Mouse (Mus musculus): ENCODE measurements around the gene Ppy.

The Ppy gene

GRCm38 (mm10) chr11:102101219-102101618 lies at the start of gene Ppy:
Gene Ppy, minus strand, starts transcription at chr11:102101319.
- 89% methylated on average over 4 of the region's 4 CpGs for WGBS

DNA sequence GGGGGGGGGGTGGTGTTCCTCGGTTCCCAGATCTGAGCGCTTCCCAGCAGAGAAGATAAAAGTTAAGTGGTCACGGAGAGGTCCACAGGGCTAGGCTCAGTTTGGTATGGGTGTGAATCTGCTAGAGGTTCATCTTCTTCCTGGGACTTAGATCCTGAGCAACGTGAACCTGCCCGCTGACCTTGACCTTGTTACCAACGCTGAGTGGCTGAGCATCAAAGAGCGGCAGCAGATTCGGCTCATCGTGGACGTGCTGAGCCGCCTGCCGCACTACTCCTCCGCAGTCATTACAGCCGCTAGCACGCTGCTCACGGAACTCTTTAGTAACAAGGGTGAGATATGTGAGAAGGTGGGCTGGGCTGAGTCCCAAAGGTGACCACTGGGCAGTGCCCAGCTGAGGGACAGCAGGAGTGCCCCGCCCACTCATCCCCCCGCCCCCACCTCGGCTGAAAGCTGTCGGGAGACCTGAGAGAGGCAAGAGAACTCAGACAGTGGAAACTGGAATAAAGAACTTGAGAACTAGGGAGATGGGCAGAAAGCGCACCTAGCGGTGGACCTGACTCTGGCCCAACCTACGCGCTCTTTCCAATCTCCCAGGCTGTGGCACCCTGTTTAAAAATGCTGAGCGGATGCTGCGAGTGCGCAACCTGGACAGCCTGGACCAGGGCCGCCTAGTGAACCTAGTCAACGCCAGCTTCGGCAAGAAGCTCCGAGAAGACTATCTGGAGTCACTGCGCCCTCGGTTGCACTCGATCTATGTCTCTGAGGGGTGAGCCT lies 46.3 kb upstream of the Ppy start:
- WGBS: 13% methylated on average over 34 of the region's 34 CpGs

- 13% methylated on average over 17 of the region's 17 CpGs for WGBS
Measured at GRCm38 (mm10) chr11:102146531-102146930, 45.4 kb upstream of the Ppy start.

DNA sequence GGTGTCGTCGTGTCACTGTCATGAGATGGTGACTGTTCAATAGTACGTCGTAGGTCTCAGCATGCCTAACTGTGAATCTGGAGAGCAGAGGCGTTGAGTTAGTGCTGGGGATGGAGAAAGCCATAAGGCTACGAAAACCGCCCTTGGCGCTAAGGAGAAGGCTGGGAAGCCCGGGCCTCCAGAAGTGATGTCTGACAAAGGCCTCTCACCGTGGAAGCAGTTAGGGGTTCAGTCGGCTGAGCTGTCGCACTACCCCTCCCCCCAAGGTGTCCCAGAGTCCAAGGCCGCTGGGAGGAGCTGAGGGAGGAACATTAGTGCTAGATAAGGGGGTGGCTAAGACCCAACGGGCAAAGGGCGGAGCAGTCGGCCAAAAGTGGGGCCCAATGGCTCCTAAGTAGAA lies 44.9 kb upstream of the Ppy start:
- 10% methylated on average over 16 of the region's 16 CpGs for WGBS

GRCm38 (mm10) chr11:102145471-102146001 lies 44.4 kb upstream of the Ppy start, which contains the start of gene Nags:
Gene Nags, plus strand, starts transcription at chr11:102145513.
- 4% methylated on average over 50 of the region's 50 CpGs for WGBS

DNA sequence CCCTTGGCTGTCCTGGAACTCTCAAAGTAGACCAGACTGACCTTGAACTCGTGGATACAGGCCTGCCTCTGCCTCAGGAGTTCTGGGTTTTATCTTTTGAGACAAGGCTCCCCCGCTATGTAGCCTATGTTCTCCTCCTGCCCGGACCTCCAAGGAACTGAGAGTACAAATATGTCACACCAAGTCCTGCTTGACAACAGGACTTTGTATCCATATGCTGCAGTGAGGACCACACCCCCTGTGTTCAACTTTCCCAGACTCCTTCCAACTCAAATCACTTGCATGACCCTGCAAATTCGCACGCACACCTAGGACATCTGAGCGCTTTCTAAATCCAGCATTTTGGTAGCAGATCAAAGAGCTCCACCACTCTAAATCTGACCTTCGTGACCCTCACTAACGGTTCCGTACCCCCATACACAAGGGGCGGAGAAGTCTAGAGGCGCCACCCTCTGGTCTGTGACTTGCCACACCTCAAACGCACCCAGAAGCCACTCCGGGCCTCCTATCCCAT lies 43.9 kb upstream of the Ppy start:
- 39% methylated on average over 13 of the region's 13 CpGs for WGBS

DNA sequence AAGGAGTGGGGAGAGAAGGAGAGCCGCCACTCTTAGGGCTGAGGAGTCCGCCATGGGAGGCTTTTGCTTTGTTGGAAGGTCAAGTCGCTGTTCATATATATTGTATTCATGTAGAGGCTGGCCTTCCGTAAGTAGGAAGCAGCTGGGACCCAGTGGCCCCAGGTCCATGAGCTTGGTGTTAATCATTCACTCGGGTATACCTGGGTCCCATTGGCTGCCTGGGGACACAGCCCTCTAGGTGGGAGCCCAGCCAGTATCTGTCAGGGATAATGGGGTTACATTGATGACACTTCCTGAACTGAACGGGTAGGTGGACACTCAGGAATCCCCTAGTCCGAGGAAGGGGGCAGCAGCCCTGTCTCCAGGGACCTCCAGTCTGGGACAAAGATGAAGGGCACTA lies 41.2 kb upstream of the Ppy start:
- WGBS: 75% methylated on average over 7 of the region's 7 CpGs

- WGBS: 7% methylated on average over 5 of the region's 5 CpGs
Measured at GRCm38 (mm10) chr11:102140508-102140907, 39.4 kb upstream of the Ppy start.

- under 1% methylated on average over 18 of the region's 18 CpGs for WGBS
Measured at GRCm38 (mm10) chr11:102138447-102138740, 37.3 kb upstream of the Ppy start.

- 50% methylated on average over 13 of the region's 13 CpGs for WGBS
Measured at GRCm38 (mm10) chr11:102137625-102138446, 36.7 kb upstream of the Ppy start.

- 28% methylated on average over 4 of the region's 4 CpGs for WGBS
Measured at GRCm38 (mm10) chr11:102134516-102134915, 33.4 kb upstream of the Ppy start.

DNA sequence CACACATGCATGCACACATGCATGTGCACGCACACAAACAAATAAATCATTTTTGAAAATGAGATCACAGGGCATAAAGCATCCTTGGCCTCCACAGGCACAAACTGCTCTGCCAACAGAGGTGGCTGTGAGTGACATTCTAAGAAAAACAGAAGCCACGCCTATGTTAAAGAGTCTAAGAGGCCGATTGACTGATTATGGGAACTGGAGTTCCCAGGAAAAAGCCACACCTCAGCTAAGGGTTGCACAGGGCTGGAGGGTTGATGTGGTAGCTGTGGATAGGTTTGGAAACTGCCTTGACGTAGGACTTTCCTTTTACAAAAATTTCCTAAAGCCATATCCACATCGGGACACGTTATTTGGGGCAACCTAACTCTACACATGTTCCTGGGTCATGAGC lies 16.3 kb upstream of the Ppy start:
- WGBS: 84% methylated on average over 6 of the region's 6 CpGs

DNA sequence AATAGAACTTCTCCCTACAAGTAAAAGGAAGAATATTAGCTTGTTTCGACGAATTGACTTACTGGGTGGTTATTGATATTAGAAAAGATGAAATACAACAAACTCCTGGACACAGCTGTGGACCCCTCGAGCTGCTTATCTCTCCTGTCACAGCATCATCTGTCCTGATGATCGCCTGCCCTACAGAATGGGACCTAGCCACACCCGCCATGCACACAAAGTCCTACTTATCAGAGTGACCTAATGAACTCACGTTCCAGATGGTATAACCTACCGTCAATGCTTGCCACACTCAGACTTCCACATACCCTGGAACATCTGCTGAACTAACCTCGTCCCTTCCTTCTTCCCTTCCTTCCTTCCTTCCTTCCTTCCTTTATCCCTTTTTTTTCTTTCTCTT lies 15.1 kb upstream of the Ppy start:
- 80% methylated on average over 8 of the region's 8 CpGs for WGBS

- 92% methylated on average over 5 of the region's 5 CpGs for WGBS
Measured at GRCm38 (mm10) chr11:102111576-102111975, 10.5 kb upstream of the Ppy start.

- 22% methylated on average over 9 of the region's 9 CpGs for WGBS
Measured at GRCm38 (mm10) chr11:102107732-102108131, 6.6 kb upstream of the Ppy start, which contains the start of gene Pyy. Gene Pyy, minus strand, starts transcription at chr11:102107832.

- 14% methylated on average over 21 of the region's 21 CpGs for WGBS
Measured at GRCm38 (mm10) chr11:102106911-102107310, 5.8 kb upstream of the Ppy start.

DNA sequence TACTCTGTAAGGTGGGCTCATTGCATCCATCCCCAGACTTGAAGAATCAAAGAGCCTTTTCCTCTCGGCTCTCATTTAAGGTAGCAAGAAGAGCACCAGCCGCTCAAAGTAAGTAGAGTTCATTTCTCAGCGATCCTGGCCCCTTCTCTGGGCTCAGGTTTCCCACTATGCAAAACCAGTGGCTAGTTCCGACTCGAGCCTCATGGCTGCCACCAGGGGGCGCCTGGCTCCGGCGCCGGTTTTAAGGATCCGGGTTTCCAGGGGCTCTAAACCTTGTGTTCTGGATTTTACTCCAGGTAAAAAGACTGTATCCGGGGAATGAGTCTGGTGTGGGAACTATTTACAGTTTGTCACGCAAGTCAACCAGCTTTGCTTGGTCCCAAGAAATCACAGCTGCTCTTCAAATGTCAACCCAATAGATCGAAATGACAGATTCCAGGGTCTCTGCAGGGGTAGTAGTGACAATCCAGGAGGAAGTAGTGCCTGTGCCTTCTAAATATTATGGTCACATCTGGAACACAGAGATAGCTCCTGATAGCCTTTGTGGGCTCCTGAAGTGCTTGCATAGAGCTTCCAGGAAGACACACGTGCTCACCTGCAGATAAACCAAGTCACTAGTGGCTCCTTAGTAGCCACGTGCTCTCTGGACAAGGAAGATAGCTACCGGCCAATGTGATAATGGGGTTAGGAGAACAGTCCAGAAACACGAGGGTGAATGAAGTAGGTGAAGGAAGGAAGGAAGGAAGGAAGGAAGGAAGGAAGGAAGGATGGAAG lies 1.6 kb upstream of the Ppy start:
- WGBS: 19% methylated on average over 17 of the region's 17 CpGs

GRCm38 (mm10) chr11:102096887-102097391 lies 4.2 kb downstream of the Ppy start:
- 4% methylated on average over 18 of the region's 18 CpGs for WGBS

DNA sequence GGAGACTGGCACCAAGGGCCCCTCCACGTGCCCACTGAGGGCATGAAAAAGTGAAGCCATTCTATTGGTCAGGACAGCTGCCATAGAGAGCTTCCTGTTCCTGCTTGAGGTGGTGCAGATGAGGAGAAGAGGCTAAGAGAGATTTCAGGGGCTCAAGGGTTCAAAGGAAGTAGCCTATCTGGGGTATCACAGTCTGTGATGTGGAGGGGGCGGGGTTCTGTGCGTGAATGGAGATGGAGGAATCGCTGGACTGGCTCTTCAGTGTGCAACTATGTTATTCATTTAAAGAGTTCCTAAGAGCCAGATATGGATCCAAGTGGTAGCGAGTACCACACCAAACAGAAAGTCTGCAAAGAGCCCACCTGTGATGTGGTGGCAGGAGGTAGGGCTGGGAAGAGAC lies 4.7 kb downstream of the Ppy start:
- 63% methylated on average over 5 of the region's 5 CpGs for WGBS

GRCm38 (mm10) chr11:102095676-102096075 lies 5.4 kb downstream of the Ppy start:
- 80% methylated on average over 3 of the region's 3 CpGs for WGBS

DNA sequence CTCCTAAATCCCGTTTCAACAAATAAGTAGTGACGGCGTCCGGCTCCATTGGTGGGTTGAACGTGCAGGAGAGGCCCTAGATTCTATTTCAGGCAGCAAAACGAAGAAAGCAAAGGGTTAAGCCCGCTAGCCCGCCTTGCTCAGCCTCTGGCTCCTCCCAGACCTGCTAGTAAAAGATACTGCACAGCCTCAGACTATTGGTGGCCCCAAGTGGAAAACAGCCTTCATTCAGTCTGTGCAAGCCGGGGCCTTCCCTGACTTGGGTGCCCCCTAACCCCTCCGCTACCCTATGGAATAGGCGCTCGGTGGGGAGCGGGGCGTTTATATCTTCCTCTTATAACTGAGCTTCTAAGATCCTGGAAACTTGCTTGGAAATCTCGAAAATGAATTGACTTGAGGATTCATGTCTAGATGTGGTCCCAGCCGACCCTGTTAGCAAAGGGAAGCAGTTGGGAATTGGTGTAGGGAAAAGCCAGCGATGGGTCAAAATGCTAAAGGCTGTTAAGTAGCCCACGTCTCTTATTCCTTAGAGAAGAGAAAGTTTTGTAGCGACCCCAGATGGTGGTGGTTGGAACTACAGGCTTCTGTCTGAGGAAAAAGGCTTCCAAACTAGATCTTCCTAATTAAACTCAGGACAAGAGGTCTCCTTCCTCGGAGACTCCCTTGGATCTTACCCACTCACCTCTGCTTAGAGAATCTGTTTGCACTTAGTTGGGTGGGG lies 11.9 kb downstream of the Ppy start:
- WGBS: under 1% methylated on average over 20 of the region's 20 CpGs

All from cerebral cortex, adult 2 months (tissue).